Mouse (Mus musculus): Measurements from ENCODE around the gene Hist1h2ah. TPM values are rescaled to one million over a fixed set of nuclear protein-coding genes. Genes with fewer than 3 reads are reported as not detected.

The Hist1h2ah gene
- 1.9 TPM for polyA plus RNA-seq (2017; shearing (Covaris generic))

GRCm38 (mm10) chr13:22035267-22036148 lies at the start of gene Hist1h2ah, which contains the start of gene Hist1h2bk:
Gene Hist1h2ah, minus strand, starts transcription at chr13:22035568.
Gene Hist1h2bk, plus strand, starts transcription at chr13:22035870.

GRCm38 (mm10) chr13:22084140-22084539 lies 48.8 kb upstream of the Hist1h2ah start, which contains the start of gene Vmn1r188:
Gene Vmn1r188, plus strand, starts transcription at chr13:22084440.

GRCm38 (mm10) chr13:22042568-22043502 lies 7.5 kb upstream of the Hist1h2ah start, which contains the start of the genes Hist1h2ag and Hist1h2bj:
Gene Hist1h2ag, minus strand, starts transcription at chr13:22042944.
Gene Hist1h2bj, plus strand, starts transcription at chr13:22043214.

GRCm38 (mm10) chr13:22041142-22041536 lies 5.8 kb upstream of the Hist1h2ah start, which contains the start of gene Hist1h4i:
Gene Hist1h4i, minus strand, starts transcription at chr13:22041362.

GRCm38 (mm10) chr13:22009642-22010041 lies 25.7 kb downstream of the Hist1h2ah start, which contains the start of gene Prss16:
Gene Prss16, minus strand, starts transcription at chr13:22009742.

Other genes with a start within 250 kb of the Hist1h2ah start
- not detected for gene Hist1h2an, start 248.3 kb downstream of the Hist1h2ah start, polyA plus RNA-seq (2017; shearing (Covaris generic))
- not detected for gene Hist1h2bp, start 248.1 kb downstream of the Hist1h2ah start, polyA plus RNA-seq (2017; shearing (Covaris generic))
- 5.5 TPM for gene Hist1h2bq, start 225.4 kb downstream of the Hist1h2ah start, polyA plus RNA-seq (2017; shearing (Covaris generic))
- not detected for gene Hist1h2ao, start 225.1 kb downstream of the Hist1h2ah start, polyA plus RNA-seq (2017; shearing (Covaris generic))
- 26.8 TPM for gene Hist1h4m, start 223.8 kb downstream of the Hist1h2ah start, polyA plus RNA-seq (2017; shearing (Covaris generic))
- gene Hist1h4n, start 203.4 kb downstream of the Hist1h2ah start, polyA plus RNA-seq (2017; shearing (Covaris generic)): not detected
- gene Hist1h2ap, start 202.1 kb downstream of the Hist1h2ah start, polyA plus RNA-seq (2017; shearing (Covaris generic)): 44.7 TPM
- 5.6 TPM for gene Hist1h2br, start 201.8 kb downstream of the Hist1h2ah start, polyA plus RNA-seq (2017; shearing (Covaris generic))
- 0.17 TPM for gene Zfp184, start 90.5 kb downstream of the Hist1h2ah start, polyA plus RNA-seq (2017; shearing (Covaris generic))
- not detected for gene Pom121l2, start 54.4 kb downstream of the Hist1h2ah start, polyA plus RNA-seq (2017; shearing (Covaris generic))
- gene Prss16, start 25.8 kb downstream of the Hist1h2ah start, polyA plus RNA-seq (2017; shearing (Covaris generic)): 0.77 TPM
- gene Hist1h2bk, start 302 bp upstream of the Hist1h2ah start, polyA plus RNA-seq (2017; shearing (Covaris generic)): not detected
- gene Hist1h4i, start 5.8 kb upstream of the Hist1h2ah start, polyA plus RNA-seq (2017; shearing (Covaris generic)): 11.9 TPM
- gene Hist1h2ag, start 7.4 kb upstream of the Hist1h2ah start, polyA plus RNA-seq (2017; shearing (Covaris generic)): 1.5 TPM
- gene Hist1h2bj, start 7.6 kb upstream of the Hist1h2ah start, polyA plus RNA-seq (2017; shearing (Covaris generic)): 2.9 TPM
- gene Vmn1r188, start 48.9 kb upstream of the Hist1h2ah start, polyA plus RNA-seq (2017; shearing (Covaris generic)): not detected
- gene Vmn1r189, start 70.3 kb upstream of the Hist1h2ah start, polyA plus RNA-seq (2017; shearing (Covaris generic)): not detected
- not detected for gene Vmn1r191, start 148.4 kb upstream of the Hist1h2ah start, polyA plus RNA-seq (2017; shearing (Covaris generic))
- gene Vmn1r192, start 155.6 kb upstream of the Hist1h2ah start, polyA plus RNA-seq (2017; shearing (Covaris generic)): not detected
- not detected for gene Vmn1r193, start 187.6 kb upstream of the Hist1h2ah start, polyA plus RNA-seq (2017; shearing (Covaris generic))
- not detected for gene Vmn1r194, start 208.6 kb upstream of the Hist1h2ah start, polyA plus RNA-seq (2017; shearing (Covaris generic))
- gene Vmn1r195, start 235.0 kb upstream of the Hist1h2ah start, polyA plus RNA-seq (2017; shearing (Covaris generic)): not detected

All from CD4-positive, CD25-positive, alpha-beta regulatory T cell, adult 9 weeks (primary cell).